Mouse (Mus musculus) limb, embryonic 14.5 days (tissue): ENCODE measurements at regions not wholly inside any gene's neighbourhood (a gene's known extent, or its start where the extent isn't known, plus 50 kb on each side); places are given as distances from the start of the nearest gene placed in this dataset.

Source experiments
- ATAC-seq: fragments of 200-750 bp; cut with Nextera tagmentation; 2 replicates; pipeline ENCODE4 v1.8.0; 2017; ENCODE audit warnings: low read depth, moderate number of reproducible peaks, moderate TSS enrichment; ENCODE audit not compliant: low FRiP score
- DNase-seq: peaks from one replicate; pipeline ENCODE4 v3.0.0-alpha.2; 2015; ENCODE audit warnings: low spot score
- H3K27ac ChIP-seq: fragments of 300-500 bp; sonication (generic); replicated peaks from 2 replicates; pipeline ENCODE4 v1.5.1; 2014; ENCODE audit warnings: low read depth, mild to moderate bottlenecking, low read length, moderate library complexity, mixed read lengths
- H3K27me3 ChIP-seq: fragments of 300-500 bp; sonication (generic); 2 replicates; pipeline ENCODE4 v1.6.1; 2014; ENCODE audit warnings: low read length, mixed read lengths; ENCODE audit not compliant: control insufficient read depth, insufficient read depth
- H3K36me3 ChIP-seq: fragments of 300-500 bp; sonication (generic); 2 replicates; pipeline ENCODE4 v1.6.1; 2014; ENCODE audit warnings: mild to moderate bottlenecking, low read length, moderate library complexity, mixed read lengths; ENCODE audit not compliant: control insufficient read depth, insufficient read depth
- H3K4me1 ChIP-seq: fragments of 300-500 bp; sonication (generic); 2 replicates; pipeline ENCODE4 v1.6.1; 2014; ENCODE audit warnings: antibody characterized with exemption, low read length, mixed read lengths; ENCODE audit not compliant: control insufficient read depth, insufficient read depth
- H3K4me2 ChIP-seq: fragments of 300-500 bp; sonication (generic); replicated peaks from 2 replicates; pipeline ENCODE4 v1.6.1; 2014; ENCODE audit warnings: low read depth, mild to moderate bottlenecking, low read length, moderate library complexity; ENCODE audit not compliant: severe bottlenecking
- H3K4me3 ChIP-seq: fragments of 300-500 bp; sonication (generic); replicated peaks from 2 replicates; pipeline ENCODE4 v1.5.1; 2014; ENCODE audit warnings: low read length
- H3K9ac ChIP-seq: fragments of 300-500 bp; sonication (generic); 2 replicates; pipeline ENCODE4 v1.6.1; 2014; ENCODE audit warnings: mild to moderate bottlenecking, low read depth, low read length, moderate library complexity; ENCODE audit not compliant: severe bottlenecking
- H3K9me3 ChIP-seq: fragments of 300-500 bp; sonication (generic); 2 replicates; pipeline ENCODE4 v1.6.1; 2016; ENCODE audit warnings: low read length; ENCODE audit not compliant: control insufficient read depth
- POLR2A ChIP-seq: fragments of 200-500 bp; IDR thresholded peaks from 2 replicates; pipeline ENCODE4 v1.8.0; 2012; ENCODE audit warnings: inconsistent platforms, mild to moderate bottlenecking, moderate library complexity, borderline replicate concordance; ENCODE audit not compliant: insufficient read depth, insufficient read length; ENCODE audit errors: extremely low read depth
- whole genome bisulfite sequencing: fragments of 180-500 bp; shearing (Covaris S2); extraction: QIAGEN DNeasy Blood & Tissue Kit; methylation state at CpG from one replicate; pipeline ENCODE4 v1.1.7; 2014; 5-methylcytosine and 5-hydroxymethylcytosine counted together

- TF ChIP-seq POLR2A: no peak
- Histone ChIP-seq H3K4me3 (no peak overlapping the region), H3K36me3 (no peaks in the 10 kb centered on the region), H3K4me1 (peaks cover 9% of the 10 kb centered on the region; the same call in 1 of the 2 replicates), H3K27me3 (no peaks in the 10 kb centered on the region), H3K9me3 (no peaks in the 10 kb centered on the region), H3K9ac (no peak overlapping the region), H3K4me2 (no peak overlapping the region), H3K27ac (no peak overlapping the region)
- WGBS: 6% methylated on average over 1 of the region's 1 CpGs
- ATAC-seq (no peak), DNase-seq (no peak)
Observed at GRCm38 (mm10) chr5:75478499-75478898, 96.2 kb upstream of the Kit start.

DNA sequence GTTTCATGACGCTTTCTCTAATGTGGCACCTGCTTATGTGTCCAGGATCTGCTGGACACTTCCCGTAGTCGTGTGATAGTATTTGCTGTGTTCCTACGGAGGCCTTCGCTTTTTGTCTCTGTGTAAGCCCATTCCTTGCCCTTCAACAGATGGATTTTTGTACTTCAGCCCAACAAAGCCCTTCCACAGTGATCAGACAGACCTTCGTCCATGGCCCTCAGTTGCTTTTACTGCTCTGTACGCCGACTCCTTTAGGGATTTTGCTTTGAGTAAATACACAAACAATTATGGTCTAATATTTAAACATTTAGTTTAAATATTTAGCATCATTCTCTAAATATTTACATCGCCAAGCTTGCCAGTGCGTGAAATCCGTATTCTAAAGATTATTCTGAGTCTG is 95.6 kb upstream of the Kit start:
- Histone ChIP-seq H3K27me3 (no peaks in the 10 kb centered on the region), H3K27ac (no peak overlapping the region), H3K9me3 (no peaks in the 10 kb centered on the region), H3K4me2 (no peak overlapping the region), H3K36me3 (no peaks in the 10 kb centered on the region), H3K4me1 (peaks cover 9% of the 10 kb centered on the region; the same call in 1 of the 2 replicates), H3K9ac (no peak overlapping the region), H3K4me3 (no peak overlapping the region)
- ATAC-seq (no peak), DNase-seq (no peak)
- WGBS: 74% methylated on average over 11 of the region's 11 CpGs
- no peak for TF ChIP-seq POLR2A

GRCm38 (mm10) chr5:75481595-75481994 is 93.1 kb upstream of the Kit start:
- Histone ChIP-seq H3K36me3 (no peaks in the 10 kb centered on the region), H3K9me3 (no peaks in the 10 kb centered on the region), H3K4me3 (no peak overlapping the region), H3K27me3 (no peaks in the 10 kb centered on the region), H3K4me2 (no peak overlapping the region), H3K27ac (no peak overlapping the region), H3K4me1 (peaks cover 9% of the 10 kb centered on the region; the same call in 1 of the 2 replicates), H3K9ac (no peak overlapping the region)
- no peak for ATAC-seq
- WGBS: 12% methylated on average over 7 of the region's 7 CpGs
- TF ChIP-seq POLR2A: no peak
- no peak for DNase-seq

DNA sequence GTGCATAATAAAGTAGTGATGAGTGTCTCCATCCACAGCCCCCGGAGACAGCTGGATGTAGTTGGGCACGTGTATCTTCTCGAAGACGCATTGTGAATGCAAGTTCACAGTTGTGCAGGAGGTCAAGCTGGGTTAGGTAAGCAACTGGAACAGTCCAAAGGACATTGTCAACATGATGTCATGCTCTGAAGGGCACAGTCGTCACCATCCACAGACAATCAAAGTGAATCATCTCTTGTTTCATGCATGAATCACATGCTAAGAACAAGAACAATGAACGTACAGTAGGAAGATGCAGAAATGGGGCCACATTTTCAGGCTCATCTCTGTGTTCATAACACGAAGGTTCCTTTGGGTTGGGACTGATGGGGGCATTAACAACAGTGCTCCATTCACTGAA is 90.4 kb upstream of the Kit start:
- no peak overlapping the region for H3K4me2 ChIP-seq
- DNase-seq: no peak
- H3K27me3 ChIP-seq: no peaks in the 10 kb centered on the region
- peaks cover 9% of the 10 kb centered on the region; the same call in 1 of the 2 replicates for H3K4me1 ChIP-seq
- no peak for TF ChIP-seq POLR2A
- H3K9me3 ChIP-seq: no peaks in the 10 kb centered on the region
- H3K9ac ChIP-seq: no peak overlapping the region
- ATAC-seq: no peak
- WGBS: 84% methylated on average over 7 of the region's 7 CpGs
- no peak overlapping the region for H3K4me3 ChIP-seq
- no peak overlapping the region for H3K27ac ChIP-seq
- H3K36me3 ChIP-seq: no peaks in the 10 kb centered on the region

- H3K4me1 ChIP-seq: no peaks in the 10 kb centered on the region
- no peak overlapping the region for H3K9ac ChIP-seq
- no peak overlapping the region for H3K4me2 ChIP-seq
- ATAC-seq (no peak), DNase-seq (no peak)
- TF ChIP-seq POLR2A: no peak
- H3K27me3 ChIP-seq: no peaks in the 10 kb centered on the region
- no peak overlapping the region for H3K27ac ChIP-seq
- no peaks in the 10 kb centered on the region for H3K36me3 ChIP-seq
- no peak overlapping the region for H3K4me3 ChIP-seq
- H3K9me3 ChIP-seq: no peaks in the 10 kb centered on the region
- WGBS: 84% methylated on average over 9 of the region's 9 CpGs
Observed at GRCm38 (mm10) chr5:75490806-75491205, 83.9 kb upstream of the Kit start.

GRCm38 (mm10) chr5:75494143-75494542 is 80.6 kb upstream of the Kit start:
- Histone ChIP-seq H3K4me2 (no peak overlapping the region), H3K9me3 (no peaks in the 10 kb centered on the region), H3K9ac (no peak overlapping the region), H3K27ac (no peak overlapping the region), H3K36me3 (no peaks in the 10 kb centered on the region), H3K27me3 (no peaks in the 10 kb centered on the region), H3K4me1 (no peaks in the 10 kb centered on the region), H3K4me3 (no peak overlapping the region)
- 91% methylated on average over 10 of the region's 10 CpGs for WGBS
- ATAC-seq (no peak), DNase-seq (no peak)
- no peak for TF ChIP-seq POLR2A
